Mouse (Mus musculus) thymus, adult 18-20 months (tissue): Measurements from ENCODE around the gene Dcn.

ENCODE experiments used
- DNase-seq, 2 experiments: peaks; one replicate each; pipeline ENCODE4 v3.0.0; 2022; ENCODE audit warnings: mixed read lengths in 2 of 2

Gene Dcn

GRCm38 (mm10) chr10:97479004-97479766, at the start of gene Dcn:
TSS of gene Dcn (plus strand) at chr10:97479609.
- no peak for DNase-seq

GRCm38 (mm10) chr10:97436662-97437061, 42.7 kb upstream of the Dcn start:
- no peak for DNase-seq

- DNase-seq = no peak
Measured at GRCm38 (mm10) chr10:97442300-97442699, 37.1 kb upstream of the Dcn start.

- DNase-seq = no peak
Measured at GRCm38 (mm10) chr10:97446486-97446885, 32.9 kb upstream of the Dcn start.

GRCm38 (mm10) chr10:97452886-97453285, 26.5 kb upstream of the Dcn start:
- DNase-seq = no peak

- DNase-seq = no peak
Measured at GRCm38 (mm10) chr10:97453529-97453928, 25.9 kb upstream of the Dcn start.

GRCm38 (mm10) chr10:97456993-97457392, 22.4 kb upstream of the Dcn start:
- no peak for DNase-seq

GRCm38 (mm10) chr10:97466818-97467217, 12.6 kb upstream of the Dcn start:
- no peak for DNase-seq

- no peak for DNase-seq
Measured at GRCm38 (mm10) chr10:97469411-97470140, 9.8 kb upstream of the Dcn start.

GRCm38 (mm10) chr10:97475460-97475859, 3.9 kb upstream of the Dcn start:
- no peak for DNase-seq

- no peak for DNase-seq
Measured at GRCm38 (mm10) chr10:97478259-97478658, 1.1 kb upstream of the Dcn start.

- no peak for DNase-seq
Measured at GRCm38 (mm10) chr10:97482150-97482549, 2.7 kb downstream of the Dcn start.

- DNase-seq = no peak
Measured at GRCm38 (mm10) chr10:97484049-97484448, 4.6 kb downstream of the Dcn start.

- DNase-seq = no peak
Measured at GRCm38 (mm10) chr10:97485151-97485550, 5.7 kb downstream of the Dcn start.

GRCm38 (mm10) chr10:97486085-97486484, 6.7 kb downstream of the Dcn start:
- no peak for DNase-seq

- no peak for DNase-seq
Measured at GRCm38 (mm10) chr10:97487269-97487989, 8.0 kb downstream of the Dcn start.

GRCm38 (mm10) chr10:97492367-97492980, 13.1 kb downstream of the Dcn start:
- DNase-seq = no peak

- no peak for DNase-seq
Measured at GRCm38 (mm10) chr10:97497646-97498045, 18.2 kb downstream of the Dcn start.

GRCm38 (mm10) chr10:97523366-97523765, 44.0 kb downstream of the Dcn start:
- no peak for DNase-seq

GRCm38 (mm10) chr10:97535697-97536096, 56.3 kb downstream of the Dcn start:
- DNase-seq = no peak

- no peak for DNase-seq
Measured at GRCm38 (mm10) chr10:97536921-97537320, 57.5 kb downstream of the Dcn start.

GRCm38 (mm10) chr10:97538202-97538601, 58.8 kb downstream of the Dcn start:
- no peak for DNase-seq

GRCm38 (mm10) chr10:97547740-97548139, 68.3 kb downstream of the Dcn start:
- DNase-seq = no peak
